Mouse (Mus musculus) kidney, postnatal 0 days (tissue): Measurements from ENCODE around the gene Pitx2. TPM values are rescaled to one million over a fixed set of nuclear protein-coding genes. Genes with fewer than 3 reads are reported as not detected.

ENCODE experiments used
- ATAC-seq: fragments of 200-750 bp; cut with Nextera tagmentation; replicated peaks from 2 replicates; pipeline ENCODE4 v1.8.0; 2017; ENCODE audit warnings: low read depth, moderate number of reproducible peaks, moderate TSS enrichment, moderate library complexity; ENCODE audit not compliant: low FRiP score
- DNase-seq: peaks from one replicate; pipeline ENCODE4 v3.0.0-alpha.2; 2016; ENCODE audit warnings: low spot score
- H3K27ac ChIP-seq: fragments of 300-500 bp; sonication (generic); 2 replicates; pipeline ENCODE4 v1.5.1; 2014; ENCODE audit warnings: mild to moderate bottlenecking
- H3K27me3 ChIP-seq: fragments of 300-500 bp; sonication (generic); 2 replicates; pipeline ENCODE4 v1.6.1; 2014; ENCODE audit warnings: low read length, mixed read lengths; ENCODE audit not compliant: insufficient read depth
- H3K36me3 ChIP-seq: fragments of 300-500 bp; sonication (generic); 2 replicates; pipeline ENCODE4 v1.6.1; 2014; ENCODE audit warnings: low read length, mixed read lengths; ENCODE audit not compliant: insufficient read depth
- H3K4me1 ChIP-seq: fragments of 300-500 bp; sonication (generic); replicated peaks from 2 replicates; pipeline ENCODE4 v1.6.1; 2014; ENCODE audit warnings: antibody characterized with exemption, low read length, mixed read lengths; ENCODE audit not compliant: insufficient read depth
- H3K4me2 ChIP-seq: fragments of 300-500 bp; sonication (generic); 2 replicates; pipeline ENCODE4 v1.6.1; 2014; ENCODE audit warnings: mild to moderate bottlenecking, low read length, moderate library complexity, mixed read lengths
- H3K4me3 ChIP-seq: fragments of 300-500 bp; sonication (generic); replicated peaks from 2 replicates; pipeline ENCODE4 v1.5.1; 2014; ENCODE audit warnings: low read depth, low read length
- H3K9ac ChIP-seq: fragments of 300-500 bp; sonication (generic); 2 replicates; pipeline ENCODE4 v1.6.1; 2014; ENCODE audit warnings: low read depth, low read length
- H3K9me3 ChIP-seq: fragments of 300-500 bp; sonication (generic); replicated peaks from 2 replicates; pipeline ENCODE4 v1.6.1; 2016; ENCODE audit warnings: low read length, inconsistent platforms, mixed read lengths
- CTCF ChIP-seq: IDR thresholded peaks from 2 replicates; pipeline ENCODE4 v1.5.1; 2016; ENCODE audit warnings: antibody characterized with exemption, low read depth, mild to moderate bottlenecking, moderate library complexity
- WGBS: fragments of 180-500 bp; shearing (Covaris S2); extraction: QIAGEN DNeasy Blood & Tissue Kit; methylation state at CpG from one replicate; pipeline ENCODE4 v1.1.7; 2014; 5-methylcytosine and 5-hydroxymethylcytosine counted together
- polyA plus RNA-seq: library from polyadenylated mRNA; unstranded; fragments of >200 nt; fragmentation: Nextera tagmentation; extraction: Ambion mirVana; gene quantifications from 2 replicates; pipeline ENCODE4 v1.2.1, GENCODE M21; 2015

Pitx2 gene
- polyA plus RNA-seq, 1 experiment from 2014 or later: 6.5 TPM

- H3K4me3 ChIP-seq: no peak overlapping the region
- H3K9ac ChIP-seq: no peak overlapping the region
- H3K27ac ChIP-seq: no peak overlapping the region
- 4% methylated on average over 7 of the region's 7 CpGs for WGBS
- H3K27me3 ChIP-seq: peaks cover 70% of the 10 kb centered on the region
- no peaks in the 10 kb centered on the region for H3K9me3 ChIP-seq
- TF ChIP-seq CTCF: no peak
- no peaks in the 10 kb centered on the region for H3K36me3 ChIP-seq
- DNase-seq (peak; percentile 12), ATAC-seq (no peak)
- H3K4me1 ChIP-seq: 0 out of 2 replicates have a peak, but pooled peaks cover 4% of the 10 kb centered on the region
- H3K4me2 ChIP-seq: no peak overlapping the region
Observed at GRCm38 (mm10) chr3:129220086-129220670, 20.5 kb downstream of the Pitx2 start.

GRCm38 (mm10) chr3:129220681-129221379 lies 21.2 kb downstream of the Pitx2 start:
- Histone ChIP-seq H3K9me3 (no peaks in the 10 kb centered on the region), H3K27ac (peak overlapping the region; percentile 64), H3K36me3 (no peaks in the 10 kb centered on the region), H3K4me3 (no peak overlapping the region), H3K9ac (no peak overlapping the region), H3K4me1 (0 out of 2 replicates have a peak, but pooled peaks cover 4% of the 10 kb centered on the region), H3K27me3 (peaks cover 65% of the 10 kb centered on the region), H3K4me2 (peak overlapping the region; percentile 2; the same call in 1 of the 2 replicates)
- 6% methylated on average over 24 of the region's 24 CpGs for WGBS
- DNase-seq (peak; percentile 51), ATAC-seq (peak; percentile 64)
- no peak for TF ChIP-seq CTCF

GRCm38 (mm10) chr3:129221380-129222260 lies 21.9 kb downstream of the Pitx2 start:
- H3K9me3 ChIP-seq: no peaks in the 10 kb centered on the region
- ATAC-seq (peak; percentile 10; the same call in 1 of the 2 replicates), DNase-seq (no peak)
- no peak overlapping the region; the same call in 1 of the 2 replicates for H3K4me3 ChIP-seq
- H3K4me1 ChIP-seq: 0 out of 2 replicates have a peak, but pooled peaks cover 4% of the 10 kb centered on the region
- H3K36me3 ChIP-seq: no peaks in the 10 kb centered on the region
- peak overlapping the region; percentile 64 for H3K27ac ChIP-seq
- H3K4me2 ChIP-seq: peak overlapping the region; percentile 33
- WGBS: 9% methylated on average over 26 of the region's 27 CpGs
- H3K9ac ChIP-seq: no peak overlapping the region
- H3K27me3 ChIP-seq: peaks cover 71% of the 10 kb centered on the region
- TF ChIP-seq CTCF: no peak

DNA sequence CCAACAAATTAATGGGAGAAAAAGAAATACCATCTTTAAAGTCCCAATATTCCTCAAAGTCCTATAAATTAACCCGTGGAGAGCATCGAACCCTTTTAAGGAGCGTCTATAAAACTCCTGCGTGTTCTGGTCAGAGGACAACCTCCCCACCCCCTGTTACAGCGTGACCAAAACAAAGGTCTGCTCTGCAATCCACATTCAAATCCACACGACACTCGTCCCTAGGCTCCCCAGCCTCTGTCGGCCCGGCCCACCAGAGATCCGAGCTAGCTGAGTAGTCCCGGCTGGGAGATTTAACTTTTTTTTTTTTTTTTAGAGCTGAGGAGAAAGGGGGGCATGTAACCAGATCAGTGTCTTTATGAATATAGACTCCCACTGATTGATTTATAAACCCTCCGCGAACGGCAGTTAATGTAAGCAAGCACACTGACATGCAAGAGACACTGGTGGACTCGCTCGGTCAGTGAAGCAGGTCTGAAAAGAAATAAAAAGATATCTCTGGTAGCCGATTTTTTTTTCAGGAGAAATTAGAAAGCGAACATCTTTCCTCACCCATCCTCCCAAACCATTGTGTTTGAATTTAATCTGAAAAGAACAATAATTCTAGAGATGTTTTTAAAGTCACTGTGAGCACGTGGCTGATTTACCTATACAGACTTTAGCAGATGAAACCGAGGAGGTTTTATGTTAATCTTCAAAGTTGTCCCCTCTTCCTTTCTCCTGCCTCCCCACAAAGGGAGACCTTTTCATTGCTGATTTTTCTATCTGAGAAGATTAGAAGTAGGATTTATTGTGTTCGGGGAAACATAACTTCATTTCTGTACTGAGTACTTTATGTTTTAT lies 23.0 kb downstream of the Pitx2 start:
- Histone ChIP-seq H3K9ac (no peak overlapping the region), H3K4me2 (peak overlapping the region; percentile 33), H3K4me1 (0 out of 2 replicates have a peak, but pooled peaks cover 4% of the 10 kb centered on the region), H3K27me3 (peaks cover 72% of the 10 kb centered on the region), H3K36me3 (no peaks in the 10 kb centered on the region), H3K4me3 (peak overlapping the region; percentile 17; the same call in 1 of the 2 replicates), H3K27ac (no peak overlapping the region), H3K9me3 (no peaks in the 10 kb centered on the region)
- 2% methylated on average over 21 of the region's 21 CpGs for WGBS
- no peak for TF ChIP-seq CTCF
- ATAC-seq: no peak
- DNase-seq: no peak

DNA sequence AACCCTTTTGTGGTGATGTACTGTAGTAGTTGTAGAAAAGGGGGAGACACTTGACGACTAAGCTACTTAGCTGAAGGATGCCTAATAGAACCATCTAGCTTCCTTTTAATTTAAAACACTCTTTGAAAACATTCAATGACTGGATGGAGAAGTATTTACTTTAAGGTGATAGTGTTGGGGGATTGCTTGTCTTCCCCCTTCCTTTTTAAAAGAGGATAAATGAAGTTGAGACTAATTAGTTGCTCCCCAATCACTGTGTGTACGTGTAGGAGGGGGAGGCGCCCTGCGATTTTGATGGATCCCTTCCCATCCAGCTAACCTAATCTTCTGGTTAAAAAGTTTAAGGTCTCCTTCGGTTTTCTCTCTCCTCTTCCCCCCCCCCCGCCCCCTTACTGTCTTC lies 23.7 kb downstream of the Pitx2 start:
- peak overlapping the region; percentile 13; the same call in 1 of the 2 replicates for H3K4me3 ChIP-seq
- no peak for TF ChIP-seq CTCF
- H3K27ac ChIP-seq: no peak overlapping the region
- H3K9ac ChIP-seq: no peak overlapping the region
- H3K4me1 ChIP-seq: no peaks in the 10 kb centered on the region
- H3K36me3 ChIP-seq: no peaks in the 10 kb centered on the region
- H3K27me3 ChIP-seq: peaks cover 71% of the 10 kb centered on the region
- under 1% methylated on average over 5 of the region's 6 CpGs for WGBS
- ATAC-seq (no peak), DNase-seq (no peak)
- H3K4me2 ChIP-seq: peak overlapping the region; percentile 33
- H3K9me3 ChIP-seq: no peaks in the 10 kb centered on the region
